Mouse (Mus musculus) urinary bladder, postnatal 36 days (tissue): Measurements from ENCODE around the gene Cry1.

Experiments
- DNase-seq, 2 experiments: peaks; one replicate each; pipeline ENCODE4 v3.0.0; 2022; ENCODE audit warnings: low spot score in 2 of 2, mixed read lengths in 1 of 2

Gene Cry1

DNA sequence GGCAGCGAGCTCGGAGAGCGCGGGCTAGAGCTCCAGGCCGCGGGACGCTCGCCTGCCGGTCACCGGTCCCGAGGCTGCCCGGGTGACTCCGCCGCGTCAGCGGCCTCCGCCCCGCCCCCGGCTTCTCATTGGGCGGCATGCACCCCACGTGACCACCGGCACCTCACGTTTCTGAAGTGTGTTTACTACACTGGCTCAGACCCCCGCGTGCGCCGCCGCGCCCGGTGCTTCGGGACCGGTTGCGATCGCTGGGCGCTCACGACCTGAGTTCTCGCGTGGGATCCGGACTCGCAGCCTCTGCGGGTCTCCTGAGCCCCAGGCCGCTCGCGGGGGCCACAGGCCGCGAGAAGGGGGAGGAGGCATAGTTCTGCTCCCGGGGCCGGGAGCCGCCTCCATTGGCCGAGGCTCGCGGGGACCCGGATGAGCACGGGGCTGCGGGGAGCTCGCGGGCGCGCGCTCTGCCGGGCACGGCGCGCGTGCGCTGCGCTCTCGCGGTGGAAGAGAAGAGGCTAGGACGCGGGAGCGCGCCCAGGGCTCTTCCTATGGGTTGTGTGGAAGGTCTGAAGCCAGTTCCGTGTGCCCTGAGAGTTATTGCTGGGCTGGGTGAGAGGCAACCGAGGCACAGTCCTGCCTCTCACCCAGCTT, at the start of gene Cry1:
Gene Cry1 (minus strand): TSS at position 101 of the 645 bp plus-strand sequence.
- peak; percentile 96 to 99 for DNase-seq

DNA sequence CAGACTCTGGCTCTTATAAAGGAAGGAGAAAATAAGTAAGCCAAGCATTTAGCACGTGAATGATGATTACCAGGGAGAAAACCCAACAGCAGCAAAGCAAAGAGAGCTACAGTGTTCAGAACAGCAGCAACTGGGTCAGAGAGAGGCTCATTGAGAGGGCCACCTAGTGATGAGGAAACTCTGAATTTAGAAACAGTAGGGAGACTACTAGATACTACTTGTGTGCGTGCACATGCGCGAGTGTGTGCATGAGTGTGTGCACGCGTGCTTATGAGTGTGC, 36.8 kb upstream of the Cry1 start:
- no peak for DNase-seq

DNA sequence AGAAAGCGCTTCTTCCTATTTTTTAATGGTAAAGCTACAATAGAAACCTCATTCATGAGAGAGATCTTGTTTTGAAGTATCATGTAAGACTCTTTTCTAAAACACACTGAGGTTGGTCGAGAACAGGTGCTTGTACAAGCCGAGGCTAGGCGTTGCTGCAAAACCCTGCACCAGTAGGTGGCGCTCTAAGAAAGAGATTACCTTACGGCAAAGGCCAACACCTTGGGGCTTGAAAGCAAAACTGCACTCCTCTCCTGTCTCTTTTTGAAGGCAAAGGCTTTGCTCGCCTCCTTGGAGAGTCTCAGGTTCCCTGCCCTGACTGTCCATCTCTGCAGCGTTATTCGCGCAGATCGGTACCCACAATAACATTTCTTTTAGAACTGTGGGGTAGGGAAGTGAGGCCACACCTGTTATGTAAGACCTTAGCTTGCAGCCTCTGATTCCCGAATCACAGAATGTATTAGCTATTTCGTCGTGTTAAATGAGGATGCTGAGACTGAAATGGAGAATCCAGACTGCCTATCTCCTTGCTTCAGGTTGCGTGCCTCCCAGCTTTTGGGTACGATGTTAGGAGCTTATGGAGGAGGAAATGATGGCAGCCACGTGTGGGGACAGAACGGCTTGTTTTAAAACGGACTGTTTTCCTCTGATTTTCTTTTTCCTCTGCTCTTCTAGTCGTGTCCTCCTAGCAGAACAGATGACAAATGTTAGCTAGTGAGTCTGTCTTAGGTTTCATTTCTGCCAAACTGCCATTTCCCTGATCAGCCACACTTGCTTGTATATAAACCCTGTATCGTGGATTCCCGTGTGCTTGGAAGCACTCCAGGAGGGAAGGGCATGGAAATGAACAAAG, 36.3 kb upstream of the Cry1 start:
- DNase-seq = peak; percentile 77 to 81

DNA sequence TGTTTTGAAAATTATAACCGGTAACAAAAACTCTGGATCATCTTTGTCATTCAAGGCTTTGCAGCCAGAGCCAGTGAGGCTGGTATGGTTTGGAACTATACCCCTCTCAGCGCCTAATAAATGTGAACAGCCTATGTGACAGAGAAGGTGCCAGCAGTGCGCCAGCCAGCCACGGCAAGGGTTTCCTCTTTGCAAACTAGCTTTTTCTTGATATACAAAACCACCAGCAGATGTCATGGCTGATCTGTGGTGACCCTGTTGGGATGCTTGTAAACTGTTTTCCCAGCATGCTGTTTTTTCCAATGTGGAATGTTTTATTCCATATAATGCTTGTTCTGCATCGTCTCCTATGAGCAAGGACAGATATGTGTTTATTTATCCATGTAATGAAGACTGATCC, 30.0 kb upstream of the Cry1 start:
- no peak for DNase-seq

DNA sequence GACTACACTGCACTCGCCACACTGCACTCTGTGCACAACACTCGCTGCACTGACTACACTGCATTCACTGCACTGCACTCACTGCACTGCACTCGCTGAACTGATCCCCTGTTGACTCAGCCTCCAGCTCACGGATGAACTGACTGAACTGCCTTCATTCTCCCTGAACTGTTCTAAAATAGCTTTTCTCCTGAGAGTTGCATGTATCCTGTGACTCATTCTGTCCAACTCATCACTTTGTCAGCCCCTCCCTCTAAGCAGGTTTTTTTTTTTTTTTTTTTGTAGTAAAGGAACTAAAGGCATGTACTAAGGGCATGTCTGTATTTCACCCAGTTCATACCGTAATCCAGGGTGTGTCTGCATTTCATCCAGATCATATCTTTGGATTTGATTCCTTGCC, 26.8 kb upstream of the Cry1 start:
- DNase-seq = no peak

DNA sequence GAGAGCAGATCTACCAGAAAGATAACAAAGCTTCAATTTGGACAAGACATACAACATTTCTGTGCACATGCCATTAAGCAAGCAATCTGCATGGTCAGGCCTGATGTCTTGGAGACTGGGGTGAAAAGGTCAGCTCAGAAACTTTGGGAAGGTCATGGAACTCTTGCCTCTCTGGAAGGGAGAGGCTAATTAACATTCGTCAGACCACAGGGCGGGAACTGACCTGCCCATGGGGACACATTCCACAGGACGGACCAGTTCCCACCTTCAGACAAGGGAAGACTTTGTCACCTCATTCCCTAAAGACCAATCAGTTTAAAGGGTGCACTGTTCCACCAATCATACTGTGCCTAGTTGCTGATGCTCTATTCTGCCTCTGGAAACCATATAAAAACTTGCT, 25.3 kb upstream of the Cry1 start:
- DNase-seq = no peak

DNA sequence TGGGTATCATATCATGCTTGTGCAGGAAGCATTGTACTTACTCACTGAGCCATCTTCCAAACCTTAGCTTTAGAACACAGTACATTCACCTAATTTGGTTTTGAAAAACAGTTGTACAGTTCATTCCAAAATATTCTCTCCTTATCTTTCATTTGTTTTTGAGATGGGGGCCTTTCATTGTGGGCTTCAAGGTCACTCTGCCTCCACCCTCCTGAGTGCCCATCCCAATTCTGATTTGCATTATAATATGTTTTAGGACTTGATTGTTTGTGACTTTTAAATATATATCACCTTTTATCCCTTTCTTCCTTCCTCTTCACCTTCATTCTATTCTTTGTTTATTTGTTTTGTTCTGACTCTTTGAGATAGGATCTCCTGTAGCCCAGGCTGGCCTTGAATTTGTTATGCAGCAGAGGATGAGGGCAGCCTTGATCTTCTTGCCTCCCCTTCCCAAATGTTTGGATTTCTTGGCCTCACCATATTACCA, 24.3 kb upstream of the Cry1 start:
- no peak for DNase-seq

DNA sequence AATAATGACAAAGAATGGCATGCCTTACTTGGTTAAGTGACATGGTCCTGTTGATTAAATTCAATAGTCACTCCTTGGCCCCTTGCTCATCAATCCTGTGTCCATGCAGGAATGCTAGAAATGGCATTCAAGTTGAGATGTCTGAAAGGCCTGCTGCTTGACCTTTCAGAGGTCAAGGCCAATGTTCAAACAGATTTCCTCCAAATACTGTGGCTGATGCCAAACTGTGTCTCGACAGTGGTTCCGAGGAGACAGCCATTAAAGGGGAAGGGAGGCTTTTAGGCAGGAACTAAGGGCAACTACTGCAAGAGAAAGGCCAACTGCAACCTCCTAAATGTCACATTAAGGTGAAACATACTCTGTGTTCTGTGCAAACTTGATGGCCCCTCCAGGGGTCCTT, 20.5 kb upstream of the Cry1 start:
- DNase-seq = no peak

DNA sequence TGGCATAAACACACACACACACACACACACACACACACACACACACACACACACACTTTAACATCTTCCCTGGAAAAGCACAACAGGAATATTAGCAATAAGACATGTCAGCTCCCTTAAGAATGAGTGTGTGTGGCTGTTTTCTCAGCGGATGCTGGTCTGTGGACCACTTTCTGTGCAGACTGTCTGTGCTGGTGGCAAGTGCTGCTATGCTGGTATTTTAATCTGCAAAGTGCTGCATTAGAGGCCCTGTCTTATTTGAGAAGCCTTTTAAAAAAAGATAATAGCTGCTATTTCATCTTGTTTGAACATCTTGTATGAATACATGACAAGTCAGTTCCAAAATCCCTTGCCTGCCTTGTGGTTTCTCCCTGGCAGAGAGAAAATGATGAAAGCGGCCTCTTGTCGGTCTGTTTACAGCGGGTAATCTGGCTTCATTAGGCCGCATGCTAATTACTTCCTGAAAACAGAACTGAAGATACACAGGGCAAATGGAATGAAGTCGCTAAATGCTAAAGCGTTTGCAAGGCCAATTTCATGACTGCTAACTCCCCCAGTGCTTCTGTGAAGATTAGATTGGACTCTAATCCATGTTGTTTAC, 19.5 kb upstream of the Cry1 start:
- DNase-seq = no peak

DNA sequence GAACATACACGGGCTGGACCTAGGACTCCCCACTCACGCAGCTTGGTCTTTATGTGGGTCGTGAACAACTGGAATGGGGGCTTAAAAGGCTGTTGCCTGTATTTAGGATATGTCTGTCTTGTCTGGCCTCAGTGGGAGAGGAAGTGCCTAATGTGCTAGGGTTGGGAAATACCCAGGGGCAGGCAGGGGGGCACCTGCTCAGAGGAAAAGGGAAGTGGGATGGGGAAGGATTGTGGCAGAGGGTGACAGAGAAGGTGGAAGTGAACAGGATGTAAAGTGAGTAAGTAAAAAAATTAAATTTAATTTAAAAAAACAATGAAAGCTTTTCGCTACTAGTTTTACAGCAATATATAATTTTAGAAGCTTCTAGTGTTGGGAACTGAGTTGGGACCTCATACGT, 9.7 kb upstream of the Cry1 start:
- no peak for DNase-seq

DNA sequence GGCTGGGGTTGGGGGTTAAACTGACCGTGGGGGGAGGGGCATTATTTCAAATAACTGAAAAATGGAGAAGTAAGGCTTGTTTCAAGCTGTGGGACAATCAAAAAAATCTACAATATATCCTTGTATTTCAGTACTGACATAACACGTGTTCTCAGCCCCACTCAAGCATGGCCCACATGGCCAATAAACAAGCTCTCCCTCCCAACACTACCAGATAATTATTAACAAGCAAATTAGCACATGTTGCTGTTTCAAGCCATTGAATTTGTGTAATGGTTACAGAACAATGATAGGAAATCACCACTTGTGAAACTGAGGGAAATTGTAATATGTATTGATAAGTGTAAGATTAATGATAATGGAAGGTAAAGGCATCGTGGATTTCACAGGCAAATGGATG, 8.5 kb upstream of the Cry1 start:
- no peak for DNase-seq

DNA sequence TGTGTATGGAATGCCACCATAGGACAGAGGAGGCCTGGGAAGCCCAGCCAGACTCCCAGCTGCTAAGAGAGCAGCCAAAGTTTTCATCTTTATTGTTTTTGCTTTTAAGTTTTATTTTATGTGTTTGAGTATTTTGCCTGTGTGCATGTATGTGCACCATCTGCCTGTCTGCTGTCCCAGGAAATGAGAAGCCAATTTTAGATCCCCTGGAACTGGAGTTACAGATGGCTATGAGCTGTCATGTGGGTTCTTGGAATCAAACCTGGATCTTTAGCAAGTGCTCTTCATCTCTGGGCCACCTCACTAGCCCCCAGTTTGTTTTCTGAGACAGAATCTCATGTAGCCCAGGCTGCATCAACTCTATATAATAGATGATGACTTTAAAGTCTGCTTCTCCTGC, 5.8 kb upstream of the Cry1 start:
- DNase-seq = no peak

DNA sequence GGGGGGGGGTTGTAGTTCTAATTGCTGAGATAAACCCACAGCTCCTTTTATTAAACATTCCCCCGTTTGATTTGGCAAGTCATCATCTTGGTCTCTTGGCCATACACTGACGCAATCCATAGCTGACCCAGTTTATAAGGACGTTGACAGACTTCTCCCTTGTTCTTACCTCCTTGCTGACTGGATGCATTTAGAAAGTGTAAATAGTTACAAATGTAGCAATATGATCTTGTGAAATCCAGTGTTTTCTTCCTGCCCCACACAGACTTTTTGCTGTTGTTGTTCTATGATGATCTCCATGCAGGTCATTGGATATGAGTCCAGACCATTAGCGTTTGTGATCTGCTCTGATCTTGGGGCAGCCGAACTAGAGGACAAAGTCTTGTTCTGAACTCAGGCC, 5.1 kb upstream of the Cry1 start:
- no peak for DNase-seq

DNA sequence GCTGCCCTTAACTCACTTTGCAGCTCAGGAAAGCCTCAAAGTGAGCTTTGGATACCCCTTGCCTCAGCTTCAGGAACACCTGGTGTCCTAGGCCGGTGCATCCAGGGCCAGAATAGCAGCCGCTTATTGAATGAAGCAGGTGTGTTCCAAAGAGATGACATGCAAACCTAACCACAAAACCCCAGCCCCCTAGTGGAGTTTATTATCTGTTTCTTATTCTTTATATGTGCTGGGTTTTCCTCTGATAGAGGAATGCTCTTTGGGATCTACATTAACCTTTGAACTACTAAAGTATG, 1.6 kb upstream of the Cry1 start:
- DNase-seq = no peak

DNA sequence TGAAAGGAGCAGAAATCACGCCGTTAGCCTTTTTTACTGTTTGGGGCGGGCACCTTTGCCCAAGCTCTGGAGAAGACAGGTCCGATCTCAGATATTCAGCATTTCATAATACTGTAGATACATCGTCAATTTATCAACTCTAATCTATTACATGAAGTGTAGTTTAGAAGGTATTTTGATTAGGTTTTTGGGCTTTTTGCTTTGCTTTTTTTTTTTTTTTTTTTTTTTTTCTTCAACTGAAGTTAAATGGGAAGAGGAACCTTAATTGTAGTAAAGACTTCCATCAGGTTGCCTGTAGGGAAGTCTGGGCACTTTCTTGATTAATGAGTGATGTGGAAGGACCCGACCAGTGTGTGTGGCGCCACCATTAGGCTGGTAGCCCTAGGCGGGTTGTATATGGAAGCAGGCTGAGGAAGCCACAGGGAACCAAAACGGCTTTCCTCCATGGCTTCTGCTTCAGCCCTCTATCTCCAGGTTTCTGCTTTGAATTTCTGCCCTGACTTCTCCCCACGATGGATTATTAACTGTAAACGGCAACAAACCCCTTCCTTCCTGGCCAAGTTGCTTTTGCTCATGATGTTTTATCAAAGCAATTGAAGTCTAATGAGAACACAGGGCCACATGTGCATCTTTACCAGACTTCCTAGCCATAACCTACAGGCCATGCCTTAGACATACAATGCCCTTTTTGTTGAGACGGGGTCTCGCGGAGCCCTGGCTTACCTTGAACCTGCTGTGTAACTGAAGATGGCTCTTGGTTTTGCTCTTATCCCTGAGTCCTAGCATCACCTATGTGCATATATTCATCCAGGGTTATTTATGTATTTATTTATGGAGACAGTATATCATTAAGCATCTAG, 1.0 kb upstream of the Cry1 start:
- peak in 1 of 2 experiments; percentile 3 for DNase-seq

DNA sequence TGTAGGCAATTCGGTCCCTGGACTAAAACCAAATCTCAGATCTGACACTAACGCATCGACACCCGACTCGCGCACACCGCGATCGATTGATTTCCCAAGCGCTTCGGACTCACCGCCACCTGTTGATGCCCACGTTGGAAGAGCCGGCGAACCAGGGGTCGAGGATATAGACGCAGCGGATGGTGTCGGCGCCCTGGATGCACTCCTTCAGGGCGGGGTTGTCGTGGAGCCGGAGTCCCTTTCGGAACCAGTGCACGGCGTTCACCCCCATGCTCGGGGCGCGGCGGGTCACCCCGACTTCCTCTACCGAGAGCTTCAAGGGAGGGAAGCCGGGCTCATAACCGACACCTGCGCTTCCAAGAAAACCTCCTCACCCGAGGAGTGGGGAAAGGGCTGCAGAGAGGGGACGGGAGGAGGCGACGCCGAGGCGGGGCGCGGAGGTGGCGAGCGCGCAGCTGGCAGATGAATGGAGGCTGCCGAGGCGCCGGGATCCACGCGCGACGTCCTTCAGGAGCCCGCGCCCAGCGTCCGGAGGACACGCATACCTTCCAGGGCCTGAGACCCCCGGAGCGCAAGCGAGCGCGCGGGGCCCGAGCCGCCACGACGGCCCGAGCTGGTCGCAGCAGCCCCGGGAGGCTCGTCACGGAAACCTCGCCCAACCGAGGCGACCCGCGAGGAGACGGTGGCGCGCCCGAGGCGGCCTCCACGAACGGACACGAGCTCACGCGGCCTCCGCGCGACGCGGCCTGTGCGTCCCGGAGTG, 482 bp downstream of the Cry1 start:
- DNase-seq = peak; percentile 24 to 25

DNA sequence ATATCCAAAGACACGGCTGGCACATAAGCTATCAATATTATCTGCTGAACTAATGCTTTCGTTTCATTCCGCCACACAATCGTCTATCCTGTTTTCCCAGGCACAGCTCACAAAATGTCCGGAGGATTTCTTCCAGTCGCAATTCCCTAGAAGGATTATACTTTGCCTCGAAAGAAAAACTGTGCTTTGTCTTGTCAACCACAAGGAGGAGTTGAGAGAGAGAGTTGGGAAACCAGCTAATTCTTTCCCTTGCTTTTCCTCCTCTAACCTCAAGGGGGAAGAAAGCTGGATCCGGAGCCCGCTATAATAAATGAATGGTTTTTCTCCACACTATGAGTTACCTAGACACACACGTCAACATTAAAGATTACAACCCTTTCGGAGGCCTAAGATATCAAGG, 1.2 kb downstream of the Cry1 start:
- peak in 1 of 2 experiments; percentile 10 for DNase-seq

DNA sequence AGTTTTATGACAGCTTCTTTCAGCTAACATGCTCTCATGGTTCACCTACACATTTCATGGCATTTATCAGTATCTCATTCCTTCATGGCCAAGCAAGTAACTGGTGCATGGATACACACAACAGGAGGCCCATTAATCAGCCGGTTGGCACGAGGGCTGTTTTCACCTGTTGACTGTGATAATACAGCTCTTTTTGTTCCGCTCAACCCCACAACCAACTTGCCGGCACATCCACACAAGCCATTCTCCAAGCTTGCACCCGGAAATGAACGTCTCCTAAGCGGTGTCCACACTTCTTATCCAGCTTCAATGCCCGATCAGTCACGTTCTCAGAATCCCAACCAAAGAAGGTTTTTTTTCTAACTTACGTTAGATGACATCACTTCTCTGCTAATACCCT, 2.1 kb downstream of the Cry1 start:
- no peak for DNase-seq

DNA sequence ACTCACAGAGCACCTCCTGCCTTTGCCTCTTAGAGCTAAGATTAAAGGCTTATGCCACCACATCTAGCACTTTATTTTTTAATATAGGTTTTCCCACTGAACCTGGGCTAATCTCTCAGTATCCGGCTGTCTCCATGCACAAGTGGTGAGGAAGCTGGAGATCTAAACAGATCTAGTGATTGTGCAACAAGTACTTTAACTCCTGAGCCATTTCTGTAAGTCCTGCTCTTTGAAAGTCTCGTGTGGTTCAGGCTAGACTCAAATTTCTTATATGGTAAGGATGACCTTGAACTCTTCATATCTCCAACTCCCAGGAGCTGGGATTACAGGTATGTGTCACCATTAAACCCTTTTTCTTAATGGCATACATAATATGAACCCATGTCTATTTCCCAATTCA, 8.2 kb downstream of the Cry1 start:
- no peak for DNase-seq

DNA sequence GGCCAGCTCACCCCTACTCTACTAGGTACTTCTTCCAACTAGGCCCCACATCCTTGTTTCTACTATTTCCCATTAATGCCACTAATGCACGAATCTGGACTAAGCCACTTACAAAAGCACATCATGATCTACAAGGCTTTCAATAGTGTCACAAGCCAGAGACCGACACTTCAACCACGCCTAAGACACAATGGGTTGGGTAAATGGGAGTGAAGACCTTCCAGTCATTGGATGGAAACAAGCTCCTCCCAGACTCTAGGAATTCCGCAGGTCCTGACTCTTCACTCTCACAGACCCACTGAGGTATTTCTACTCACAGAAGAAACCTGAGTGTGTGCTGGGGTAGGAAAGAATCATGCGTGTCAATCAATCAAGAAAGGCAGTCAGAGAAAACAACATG, 19.6 kb downstream of the Cry1 start:
- no peak for DNase-seq

DNA sequence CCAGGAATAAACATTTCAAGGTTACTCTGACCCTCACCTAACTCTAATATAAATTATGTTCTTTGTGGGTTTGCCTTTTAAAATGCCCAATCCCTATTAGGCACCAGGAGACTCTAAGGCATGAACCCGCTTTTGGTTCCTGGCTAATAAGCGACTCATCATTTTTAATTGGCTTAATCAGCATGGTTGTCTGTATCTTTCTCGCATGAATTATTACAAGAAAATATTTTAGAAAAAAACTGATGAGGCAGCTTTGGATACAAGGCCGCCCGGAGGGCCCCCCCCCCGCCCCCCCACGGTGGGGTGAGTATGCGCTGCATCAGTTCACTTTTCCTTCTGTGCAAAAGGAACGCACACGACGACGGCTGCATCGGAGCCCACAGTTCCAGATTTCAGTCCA, 20.1 kb downstream of the Cry1 start:
- no peak for DNase-seq
